Mouse (Mus musculus) CD4-positive, CD25-positive, alpha-beta regulatory T cell, adult 4 months (primary cell): ENCODE data around the gene St6galnac1. TPM values are rescaled to one million over a fixed set of nuclear protein-coding genes. Genes with fewer than 3 reads are reported as not detected.
"Not testable (repeated sequence)": the region's sequence is repeated elsewhere in the genome, so short reads cannot be mapped to it uniquely, and the experiment has no call there.

Source experiments
- ATAC-seq: one replicate; pipeline ENCODE4 v1.8.0; 2017
- polyA plus RNA-seq, 2 experiments: library from polyadenylated mRNA; unstranded; fragments of 100-300 nt; shearing (Covaris generic); gene quantifications; one replicate each; pipeline ENCODE4 v1.2.1; 2017

St6galnac1 gene
- polyA plus RNA-seq, 2 experiments from 2014 or later, result 0.49 to 0.55 TPM

- ATAC-seq, result no peak
Measured at GRCm38 (mm10) chr11:116807116-116807515, 31.8 kb upstream of the St6galnac1 start.

- ATAC-seq, result no peak
Measured at GRCm38 (mm10) chr11:116806136-116807071, 31.1 kb upstream of the St6galnac1 start.

DNA sequence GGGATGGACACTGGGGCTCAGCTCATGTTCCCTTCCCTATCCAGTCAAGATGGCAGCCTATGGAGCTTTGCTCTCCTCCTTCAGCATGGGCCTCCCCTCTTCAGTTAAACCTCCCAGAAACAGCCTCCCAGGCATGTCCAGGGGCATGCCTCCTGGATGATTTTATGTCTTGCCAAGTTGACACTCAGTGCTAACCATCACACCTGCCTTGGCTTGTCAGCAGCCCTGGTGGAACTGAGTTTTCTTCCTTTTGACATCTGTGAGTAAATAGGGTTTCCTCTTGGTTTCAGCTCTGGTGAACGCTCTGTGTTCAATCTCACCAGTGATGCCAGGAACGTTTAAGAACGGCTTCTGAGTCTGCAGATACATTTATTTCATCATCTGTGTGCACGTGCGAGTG is 27.4 kb upstream of the St6galnac1 start:
- no peak for ATAC-seq

DNA sequence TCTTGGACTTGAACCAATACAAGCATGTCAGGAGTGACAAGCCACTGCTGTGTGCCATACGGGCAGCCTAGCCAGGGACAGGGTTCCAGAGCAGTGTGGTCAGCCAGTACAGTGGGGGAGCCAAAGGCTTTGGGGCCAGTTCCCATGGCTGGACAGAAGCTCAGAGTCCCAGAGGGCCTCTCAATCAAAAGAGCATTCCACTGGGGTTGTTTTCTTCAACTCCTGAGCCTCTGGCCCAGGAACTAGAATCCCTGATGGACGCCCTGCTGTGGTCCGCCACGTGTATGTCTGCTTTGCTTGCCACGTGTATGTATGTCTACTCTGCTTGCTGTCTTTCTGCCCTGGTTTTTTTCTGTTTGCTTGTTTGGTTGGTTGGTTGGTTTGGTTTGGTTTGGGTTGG is 25.8 kb upstream of the St6galnac1 start:
- ATAC-seq, result no peak

- ATAC-seq, result no peak
Measured at GRCm38 (mm10) chr11:116799364-116799763, 24.1 kb upstream of the St6galnac1 start.

DNA sequence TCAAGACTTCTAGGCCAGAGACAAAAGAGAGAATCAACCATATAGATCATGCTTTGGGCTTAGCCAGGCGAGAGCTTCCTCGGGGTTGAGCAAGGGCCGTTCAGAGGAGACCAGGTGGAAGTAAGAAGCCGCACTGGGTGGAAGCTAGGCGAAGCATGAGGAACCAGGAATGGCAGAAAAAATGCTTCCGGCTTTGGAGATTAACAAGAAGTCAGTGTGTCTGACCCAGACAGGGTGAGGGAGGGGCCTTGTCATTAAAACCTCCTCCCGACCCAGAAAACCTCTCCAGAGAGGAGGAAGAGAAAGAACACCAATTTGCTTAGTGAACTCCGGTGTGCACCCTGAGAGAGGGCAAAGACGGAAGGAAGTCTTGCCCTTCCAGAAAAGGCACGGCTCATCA is 8.9 kb upstream of the St6galnac1 start:
- ATAC-seq, result no peak

GRCm38 (mm10) chr11:116782737-116783145 is 7.4 kb upstream of the St6galnac1 start:
- peak; percentile 98 for ATAC-seq

- ATAC-seq, result no peak
Measured at GRCm38 (mm10) chr11:116773205-116773604, 2.1 kb downstream of the St6galnac1 start.

- no peak for ATAC-seq
Measured at GRCm38 (mm10) chr11:116769873-116770272, 5.4 kb downstream of the St6galnac1 start.

- no peak for ATAC-seq
Measured at GRCm38 (mm10) chr11:116764946-116765345, 10.4 kb downstream of the St6galnac1 start.

DNA sequence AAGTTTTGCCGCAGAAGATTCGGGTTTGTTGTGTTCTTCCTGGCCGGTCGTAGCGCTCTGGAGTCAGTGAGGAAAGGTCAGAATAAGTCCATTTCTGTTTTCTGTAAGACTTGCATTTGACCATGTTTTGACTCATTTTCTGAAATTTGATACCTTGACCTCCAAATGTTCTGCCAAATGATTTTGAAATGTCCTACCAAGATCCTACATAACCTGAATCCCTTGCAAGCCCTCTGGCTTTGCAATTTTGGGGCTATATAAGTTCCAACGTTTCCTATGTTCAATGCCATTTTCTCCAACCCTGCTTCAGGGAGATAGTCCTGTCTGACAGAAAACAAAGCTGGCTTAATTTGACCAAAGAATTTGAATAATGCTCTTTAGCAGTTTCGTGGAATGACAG is 11.0 kb downstream of the St6galnac1 start:
- no peak for ATAC-seq

DNA sequence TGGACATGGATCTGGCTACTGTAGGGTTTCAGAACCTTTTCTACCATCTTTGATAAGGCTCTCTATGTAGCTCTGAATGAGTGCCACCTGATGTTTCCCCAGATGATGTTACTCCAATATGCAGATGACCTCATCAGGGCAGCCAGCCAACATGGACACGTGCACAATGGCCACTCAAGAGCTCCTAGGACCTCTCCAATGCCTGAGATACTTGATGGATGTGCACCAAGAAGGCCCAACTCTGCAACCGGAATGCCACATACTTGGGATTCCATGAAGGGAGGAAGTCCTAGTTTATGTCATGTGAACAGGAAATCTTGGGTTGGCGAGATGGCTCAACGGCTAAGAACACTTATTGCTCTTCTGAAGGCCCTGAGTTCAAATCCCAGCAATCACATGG is 20.1 kb downstream of the St6galnac1 start:
- ATAC-seq, result no peak

DNA sequence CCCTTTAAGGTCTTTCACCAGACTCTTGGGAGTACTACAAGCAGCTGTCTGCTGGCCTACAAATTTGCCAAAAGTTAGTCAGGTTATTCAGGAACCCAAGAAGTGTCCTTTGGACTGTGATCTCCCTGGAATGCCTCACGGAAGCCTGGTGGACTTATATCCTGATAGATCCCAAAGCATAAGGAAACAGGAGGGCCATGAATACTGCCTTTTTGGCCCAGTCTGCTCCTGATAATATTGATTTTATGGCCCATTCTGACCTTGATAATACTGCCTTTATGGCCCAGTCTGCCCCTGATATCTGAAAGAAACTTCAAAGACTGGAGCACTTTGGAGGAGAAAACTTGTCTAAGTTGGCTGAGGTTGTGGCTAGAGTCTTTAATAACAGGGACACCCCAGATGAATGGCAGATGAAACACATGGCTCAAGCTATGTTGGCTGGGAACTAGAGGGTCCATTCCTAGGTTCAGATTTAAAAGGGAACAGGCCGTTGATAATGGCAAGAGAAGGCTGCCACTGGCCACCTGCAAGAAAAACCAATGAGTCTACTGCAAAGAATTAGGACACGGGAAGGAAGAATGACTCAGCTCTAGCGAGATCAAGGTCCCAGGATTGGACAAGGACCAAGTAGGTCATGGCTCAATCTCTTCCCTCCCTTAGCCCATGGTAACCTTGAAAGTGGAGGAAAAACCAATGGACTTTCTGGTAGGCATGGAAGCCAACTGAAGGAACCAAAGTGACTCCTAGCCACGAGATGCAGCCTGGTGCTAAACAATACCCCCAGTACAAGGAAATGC is 21.4 kb downstream of the St6galnac1 start:
- ATAC-seq, result no peak

- ATAC-seq, result no peak
Measured at GRCm38 (mm10) chr11:116749733-116750132, 25.6 kb downstream of the St6galnac1 start.

DNA sequence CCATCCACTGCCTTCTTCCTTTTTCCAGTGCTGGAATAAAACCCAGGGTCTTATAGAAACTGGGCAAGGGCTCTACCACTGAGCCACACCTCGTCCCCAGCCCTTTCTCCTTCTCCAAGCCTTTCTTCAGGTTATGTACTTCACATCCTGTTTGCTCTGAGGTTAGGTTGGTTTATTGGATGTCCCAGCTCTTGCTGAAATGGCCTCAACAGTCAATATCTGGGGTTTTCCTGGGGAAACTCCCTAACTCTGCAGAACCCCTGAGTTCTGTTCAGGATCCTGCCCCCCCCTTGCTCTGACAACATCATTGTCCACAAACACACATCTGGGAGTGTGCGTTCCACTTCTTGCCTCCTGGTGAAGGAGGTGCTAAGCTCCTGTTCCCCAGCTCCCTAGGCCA is 26.6 kb downstream of the St6galnac1 start:
- not testable (repeated sequence) for ATAC-seq

GRCm38 (mm10) chr11:116746822-116747221 is 28.5 kb downstream of the St6galnac1 start:
- ATAC-seq, result not testable (repeated sequence)

DNA sequence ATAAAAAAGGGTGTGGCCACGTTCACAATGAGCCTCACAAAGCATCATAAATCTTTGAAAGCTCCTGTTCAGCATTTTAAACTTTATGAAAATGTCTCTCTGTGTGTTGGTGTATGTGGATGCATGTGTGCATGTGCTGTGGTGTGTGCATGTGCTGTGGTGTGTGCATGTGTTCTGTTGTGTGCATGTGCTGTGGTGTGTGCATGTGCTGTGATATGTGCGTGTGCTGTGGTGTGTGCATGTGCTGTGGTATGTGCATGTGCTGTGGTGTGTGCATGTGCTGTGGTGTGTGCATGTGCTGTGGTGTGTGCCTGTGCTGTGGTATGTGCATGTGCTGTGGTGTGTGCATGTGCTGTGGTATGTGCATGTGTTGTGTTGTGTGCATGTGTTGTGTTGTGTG is 29.9 kb downstream of the St6galnac1 start:
- ATAC-seq, result not testable (repeated sequence)

DNA sequence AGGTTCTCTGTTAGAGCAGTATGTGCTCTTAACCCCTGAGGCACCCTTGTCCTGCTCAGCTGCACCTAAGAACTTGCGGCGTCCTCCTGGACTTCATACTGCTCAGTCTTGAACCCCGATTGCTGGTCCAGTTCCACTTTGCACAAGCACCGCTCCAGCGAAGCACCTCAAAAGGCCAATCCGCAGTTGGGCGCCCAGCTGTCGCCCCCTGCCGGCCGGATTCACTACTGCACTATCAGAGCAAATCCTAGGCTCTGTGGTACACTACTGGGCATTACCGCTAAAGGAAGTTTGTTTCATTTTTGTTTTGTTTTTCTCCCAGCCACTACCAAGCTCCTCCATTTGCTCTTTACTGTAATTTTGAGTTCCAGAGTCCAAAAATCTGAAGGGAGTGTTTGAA is 36.9 kb downstream of the St6galnac1 start:
- no peak for ATAC-seq

DNA sequence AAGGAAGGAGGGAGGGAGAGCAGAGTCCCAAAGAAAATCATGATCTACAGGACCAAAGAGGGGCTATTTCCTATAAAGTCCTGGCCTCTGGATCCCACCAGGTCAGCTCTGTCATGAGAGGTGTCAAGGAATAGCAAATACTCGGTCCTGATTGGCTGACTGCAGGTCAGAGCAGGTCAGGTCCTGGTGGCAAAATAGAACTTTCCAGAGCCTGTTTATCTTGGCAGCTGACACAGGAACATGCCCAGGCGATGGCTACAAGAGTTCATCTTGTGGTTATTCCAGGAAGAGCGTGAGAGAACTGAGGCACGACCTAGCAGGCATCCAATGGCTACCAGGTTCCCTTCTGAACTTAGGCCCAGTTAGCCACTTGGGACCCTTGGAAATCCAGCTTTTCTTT is 42.8 kb downstream of the St6galnac1 start:
- no peak for ATAC-seq

DNA sequence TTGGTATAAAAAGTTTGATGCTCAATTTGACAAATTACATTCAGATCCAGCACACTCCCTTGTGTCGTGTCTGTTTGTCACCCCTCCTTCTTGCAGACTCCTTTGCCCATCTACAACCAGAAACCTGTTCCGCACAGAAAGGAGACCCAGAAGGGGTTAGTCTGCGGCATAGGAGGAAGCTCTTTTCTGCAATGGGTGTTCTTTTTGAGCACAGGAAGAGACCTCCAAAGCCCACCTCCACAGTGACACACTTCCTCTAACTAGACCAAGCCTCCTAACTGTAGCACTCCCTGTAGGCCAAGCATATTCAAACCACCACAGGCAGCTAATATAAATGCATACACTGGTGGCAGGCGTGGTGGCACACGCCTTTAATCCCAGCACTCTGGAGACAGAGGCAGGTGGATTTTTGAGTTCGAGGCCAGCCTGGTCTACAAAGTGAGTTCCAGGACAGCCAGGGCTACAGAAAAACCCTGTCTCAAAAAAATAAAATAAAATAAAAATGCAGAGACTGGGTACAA is 44.2 kb downstream of the St6galnac1 start:
- ATAC-seq, result not testable (repeated sequence)

DNA sequence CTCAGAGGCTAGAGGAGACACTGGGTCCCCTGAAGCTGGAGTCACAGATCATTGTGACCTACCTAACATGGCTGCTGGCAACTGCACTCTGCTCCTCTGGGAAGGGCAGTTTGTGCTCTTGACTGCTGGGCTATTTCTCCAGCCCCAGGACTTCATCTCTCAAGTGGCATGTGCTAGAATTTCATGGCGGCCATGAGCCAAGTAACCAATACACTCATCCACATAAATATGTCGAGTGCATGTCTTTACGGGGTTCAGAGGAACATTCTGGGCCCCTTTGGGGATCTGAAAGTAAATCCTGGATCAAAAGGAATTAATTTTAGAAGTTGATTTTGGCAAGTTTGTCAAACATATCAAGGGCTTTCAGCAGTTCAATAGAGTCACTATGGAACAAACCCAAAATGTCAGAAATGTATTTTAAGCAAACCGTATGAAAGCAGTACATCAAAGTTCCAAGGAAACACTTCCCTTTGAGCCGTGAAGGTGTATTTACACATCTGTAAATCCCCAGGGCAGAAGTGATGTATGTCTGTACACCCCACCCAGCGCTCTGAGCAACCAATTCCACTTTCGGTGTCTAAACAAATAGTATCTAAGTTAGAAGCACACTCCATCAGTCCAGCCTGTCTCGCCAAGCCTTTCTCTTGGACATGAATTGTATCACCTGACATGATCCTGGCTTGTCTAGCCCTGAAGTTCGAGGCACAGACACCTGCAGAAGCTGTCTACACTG is 45.9 kb downstream of the St6galnac1 start:
- ATAC-seq, result no peak

DNA sequence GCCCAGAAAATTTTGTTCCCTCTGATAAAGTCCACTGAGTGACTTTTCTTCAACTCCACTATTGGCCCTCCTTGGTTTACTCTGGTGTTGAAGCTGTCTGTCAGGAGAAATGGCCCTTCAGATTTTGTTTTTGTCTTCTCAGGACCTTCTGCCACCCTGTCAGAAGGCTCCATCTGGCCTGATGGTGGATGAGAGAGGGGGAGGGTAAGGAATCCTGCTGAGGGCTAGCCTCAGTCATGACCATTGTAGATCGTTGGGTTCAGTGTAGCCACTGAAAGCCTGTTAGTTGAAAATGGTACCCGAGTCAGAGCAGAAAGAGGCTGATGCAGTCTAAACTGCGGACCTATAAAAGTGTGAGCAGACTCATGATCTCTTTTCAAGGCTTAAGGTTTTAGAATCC is 49.2 kb downstream of the St6galnac1 start:
- no peak for ATAC-seq
